Mouse (Mus musculus) spleen, adult 2 months (tissue): ENCODE data around the gene Trim72.

Experiments
- CTCF ChIP-seq: fragments of 200-500 bp; IDR thresholded peaks from 2 replicates; pipeline ENCODE4 v1.5.1; 2011; ENCODE audit warnings: mild to moderate bottlenecking, inconsistent platforms; ENCODE audit not compliant: insufficient read depth, insufficient read length, insufficient replicate concordance; ENCODE audit errors: extremely low read depth
- POLR2A ChIP-seq: fragments of 200-500 bp; IDR thresholded peaks from 2 replicates; pipeline ENCODE4 v1.6.1; 2011; ENCODE audit warnings: low read depth, low read length, inconsistent platforms

GRCm38 (mm10) chr7:127978856-127979255 is 24.9 kb upstream of the Trim72 start:
- TF ChIP-seq CTCF (no peak), POLR2A (no peak)
